Mouse (Mus musculus): ENCODE measurements around the gene Tmem110. TPM values are rescaled to one million over a fixed set of nuclear protein-coding genes. Genes with fewer than 3 reads are reported as not detected.

The Tmem110 gene
- total RNA-seq, 2 experiments from 2014 or later = 8.1 to 8.7 TPM

DNA sequence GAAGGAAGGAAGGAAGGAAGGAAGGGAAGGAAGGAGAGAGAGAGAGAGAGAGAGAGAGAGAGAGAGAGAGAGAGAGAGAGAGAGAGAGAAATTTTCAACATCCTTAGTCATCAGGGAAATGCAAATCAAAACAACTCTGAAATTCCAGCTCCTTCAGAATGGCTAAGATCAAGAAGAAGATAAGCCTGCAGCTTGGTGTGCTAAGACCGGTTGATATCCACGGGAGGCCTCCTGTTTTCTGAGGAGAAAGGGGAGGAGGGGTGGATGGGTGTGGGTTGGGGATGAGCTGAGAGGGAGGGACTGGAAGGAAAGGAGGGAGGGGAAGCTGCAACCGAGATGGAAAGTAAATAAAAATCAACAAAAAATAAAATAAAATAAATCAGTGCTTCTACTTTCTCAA is 59.9 kb downstream of the Tmem110 start:
- DNase-seq (ENCODE audit: low spot score) = no peak
- intact Hi-C loops (cut with DNase I) = no loop called here

DNA sequence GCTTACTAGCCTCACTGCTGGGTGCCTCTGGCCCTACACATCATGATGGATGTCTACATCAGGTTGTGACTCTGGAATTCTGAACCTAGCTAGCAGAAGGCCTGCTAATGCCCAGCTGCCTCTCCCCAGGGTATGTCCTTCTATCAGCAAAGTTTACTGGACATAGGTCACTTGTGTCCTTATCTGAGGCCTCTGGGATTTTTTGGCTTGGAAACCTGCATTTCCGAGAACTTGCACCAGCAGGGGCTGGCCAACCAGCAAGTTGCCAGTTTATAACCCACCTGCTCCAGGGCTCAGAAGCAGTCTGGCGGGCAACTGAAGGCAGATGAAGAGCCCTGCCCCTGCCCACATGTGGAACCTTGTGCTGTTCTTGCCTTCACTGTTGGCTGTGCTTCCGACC is 60.8 kb downstream of the Tmem110 start, which contains the start of gene Itih4:
TSS of gene Itih4 (plus strand) at position 273 of the 400 bp plus-strand sequence.
- DNase-seq (ENCODE audit: low spot score) = no peak
- intact Hi-C loops (cut with DNase I) = no loop called here

DNA sequence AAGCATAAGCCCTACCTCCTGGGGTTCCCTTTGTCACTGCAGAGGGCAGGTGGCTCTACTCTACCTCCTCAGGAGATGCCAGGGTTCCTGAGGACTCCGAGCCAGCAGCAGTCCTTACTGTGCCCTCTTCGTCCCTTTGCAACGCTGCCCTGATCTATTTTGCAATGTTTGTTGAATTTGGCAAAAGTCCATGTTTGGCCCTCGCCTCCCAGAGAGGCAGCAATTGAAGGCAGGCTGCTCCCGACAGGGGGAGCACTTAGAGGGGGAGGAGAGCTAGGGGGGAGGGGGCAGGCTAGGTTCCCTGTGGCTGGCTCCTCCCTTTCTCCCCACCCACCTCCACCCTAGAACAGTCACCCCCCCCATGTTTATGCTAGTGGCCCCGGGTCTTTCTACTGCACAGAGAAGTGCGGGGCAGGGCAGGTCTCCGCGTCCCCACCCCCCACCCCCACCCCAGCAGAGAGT is 62.9 kb downstream of the Tmem110 start:
- intact Hi-C loops (cut with DNase I) = no loop called here
- DNase-seq (ENCODE audit: low spot score) = peak; percentile 55

DNA sequence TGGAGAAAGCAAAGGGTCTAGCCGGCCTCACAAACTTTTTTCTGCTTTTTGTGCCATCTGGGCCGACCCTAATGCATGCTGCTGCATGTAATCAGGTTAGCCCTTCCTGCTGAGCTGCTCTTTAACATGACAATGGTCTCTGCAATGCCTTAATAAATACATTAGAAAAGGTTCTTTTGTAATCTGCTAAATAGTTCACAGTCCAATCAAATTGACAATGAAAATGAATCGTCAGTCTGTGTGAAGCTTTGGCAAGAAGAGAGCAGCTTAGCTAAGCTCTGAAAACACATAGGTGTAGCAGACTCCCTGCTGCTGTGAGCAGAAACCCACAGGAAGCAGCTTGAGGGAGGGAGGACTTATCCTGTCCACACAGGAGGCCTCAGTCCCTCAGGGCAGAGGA is 74.6 kb downstream of the Tmem110 start:
- intact Hi-C loops (cut with DNase I) = no loop called here
- no peak for DNase-seq (ENCODE audit: low spot score)

DNA sequence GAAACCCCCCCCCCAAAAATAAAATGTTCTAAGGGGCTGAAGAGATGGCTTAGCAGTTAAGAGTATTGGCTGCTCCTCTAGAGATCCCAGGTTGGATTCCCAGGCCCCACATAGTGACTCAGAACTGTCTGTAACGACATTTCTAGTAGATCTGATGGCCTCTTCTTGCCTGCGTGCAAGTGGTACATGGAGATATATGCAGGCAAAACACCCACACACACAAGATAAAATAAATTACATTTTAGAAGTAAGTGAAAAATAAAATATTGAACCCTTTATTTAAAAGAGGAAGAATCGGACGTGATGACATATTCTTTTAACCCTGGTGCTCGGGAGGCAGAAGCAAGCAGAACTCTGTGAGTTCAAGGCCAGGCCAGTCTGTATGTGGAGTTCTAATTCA is 77.2 kb downstream of the Tmem110 start:
- DNase-seq (ENCODE audit: low spot score) = no peak
- intact Hi-C loops (cut with DNase I) = no loop called here

DNA sequence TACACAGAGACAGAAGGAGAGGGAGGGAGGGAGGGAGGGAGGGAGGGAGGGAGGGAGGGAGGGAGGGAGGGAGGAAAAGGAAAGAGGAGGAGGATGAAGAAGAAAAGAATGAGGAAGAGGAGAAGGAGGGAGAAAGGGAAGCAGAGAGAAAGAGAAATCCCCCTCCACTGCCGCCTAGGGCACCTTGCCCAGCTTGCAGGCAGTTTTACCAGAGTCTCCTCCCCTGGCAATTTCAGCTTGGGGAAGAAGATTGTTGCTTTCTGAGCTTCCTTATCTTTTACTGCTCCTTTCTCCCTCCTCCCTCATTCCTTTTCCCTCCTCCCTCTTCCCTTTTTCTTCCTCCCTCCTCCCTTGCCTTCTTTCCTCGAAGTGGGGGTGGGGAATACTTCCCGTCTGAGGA is 77.6 kb downstream of the Tmem110 start:
- intact Hi-C loops (cut with DNase I) = no loop called here
- no peak for DNase-seq (ENCODE audit: low spot score)

DNA sequence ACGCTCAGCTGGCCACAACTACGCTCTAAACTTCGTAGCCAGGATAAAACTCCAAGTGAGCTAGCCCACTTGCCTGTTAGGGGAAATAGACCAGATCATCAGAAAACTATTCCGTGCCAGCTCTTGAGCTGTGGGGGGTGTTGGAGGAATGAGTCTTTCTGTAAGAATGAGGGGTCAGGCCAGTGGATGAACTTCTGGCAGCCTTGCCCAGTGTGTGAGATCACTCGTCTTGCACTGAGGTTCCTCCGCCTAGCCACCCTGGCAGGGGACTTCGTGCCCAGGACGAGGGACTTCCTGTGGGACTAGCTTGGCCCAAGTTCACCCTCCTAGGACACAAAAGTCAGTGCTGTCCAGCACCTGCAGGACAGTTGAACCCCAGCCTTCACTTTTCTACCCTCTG is 78.9 kb downstream of the Tmem110 start:
- intact Hi-C loops (cut with DNase I) = no loop called here
- no peak for DNase-seq (ENCODE audit: low spot score)

DNA sequence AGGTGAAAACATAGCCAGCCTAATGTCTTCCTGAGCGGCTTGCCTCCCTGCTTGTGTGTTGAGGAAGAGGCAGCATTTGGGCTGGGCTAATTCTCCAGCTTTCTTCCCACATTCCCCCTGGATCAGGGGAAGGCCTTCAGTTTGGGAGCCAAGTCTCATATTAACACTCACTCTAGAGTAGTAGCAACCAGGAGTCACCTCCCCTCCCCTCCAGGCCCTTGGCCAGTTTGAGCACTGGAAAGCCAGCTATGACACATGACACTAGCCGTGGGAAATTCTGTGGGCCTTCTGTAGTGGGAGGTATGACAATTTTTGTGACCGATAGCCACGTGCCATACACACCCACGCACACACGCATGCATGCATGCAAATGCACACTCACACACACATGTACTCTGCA is 80.6 kb downstream of the Tmem110 start:
- DNase-seq (ENCODE audit: low spot score) = no peak
- intact Hi-C loops (cut with DNase I) = no loop called here

DNA sequence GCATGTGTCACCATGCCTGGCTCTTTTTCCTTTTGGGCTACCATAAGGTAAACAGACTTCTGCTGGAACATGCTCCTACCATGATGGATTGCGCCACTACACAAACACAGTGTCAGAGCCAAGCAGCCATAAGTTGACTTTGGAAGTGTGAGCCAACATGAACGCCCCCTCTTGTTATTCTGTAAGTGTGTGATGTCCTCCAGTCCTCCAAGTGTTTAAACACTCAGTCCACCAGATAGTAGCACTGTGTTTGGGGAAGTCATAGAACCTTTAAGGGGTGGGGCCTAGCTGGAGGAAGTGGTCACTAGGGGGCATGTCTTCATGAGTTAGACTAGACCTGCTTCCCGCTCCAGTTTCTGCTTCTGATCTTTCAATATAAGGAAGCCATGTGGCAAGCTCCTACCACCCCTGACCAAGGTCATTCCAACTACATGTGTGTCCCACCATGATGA is 82.5 kb downstream of the Tmem110 start:
- intact Hi-C loops (cut with DNase I) = no loop called here
- DNase-seq (ENCODE audit: low spot score) = no peak

DNA sequence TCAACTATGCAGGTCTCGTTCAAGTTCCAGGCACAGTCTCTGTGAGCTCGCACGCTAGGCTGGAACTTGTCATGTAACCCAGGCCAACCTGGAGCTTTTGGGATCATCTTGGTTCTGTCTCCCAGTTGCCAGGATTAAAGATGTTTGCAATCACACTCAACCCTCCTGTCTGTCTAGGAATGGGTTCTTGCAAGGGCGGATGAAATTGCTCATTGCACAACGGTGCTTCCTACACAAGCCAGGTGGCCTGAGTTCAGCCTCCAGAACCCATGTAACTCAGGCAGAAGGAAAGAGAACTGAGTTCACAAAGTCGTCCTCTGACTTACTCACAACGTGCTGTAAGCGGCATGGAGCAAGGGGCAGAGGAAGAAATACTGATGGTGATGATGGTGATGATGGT is 85.8 kb downstream of the Tmem110 start:
- no peak for DNase-seq (ENCODE audit: low spot score)
- intact Hi-C loops (cut with DNase I) = no loop called here

DNA sequence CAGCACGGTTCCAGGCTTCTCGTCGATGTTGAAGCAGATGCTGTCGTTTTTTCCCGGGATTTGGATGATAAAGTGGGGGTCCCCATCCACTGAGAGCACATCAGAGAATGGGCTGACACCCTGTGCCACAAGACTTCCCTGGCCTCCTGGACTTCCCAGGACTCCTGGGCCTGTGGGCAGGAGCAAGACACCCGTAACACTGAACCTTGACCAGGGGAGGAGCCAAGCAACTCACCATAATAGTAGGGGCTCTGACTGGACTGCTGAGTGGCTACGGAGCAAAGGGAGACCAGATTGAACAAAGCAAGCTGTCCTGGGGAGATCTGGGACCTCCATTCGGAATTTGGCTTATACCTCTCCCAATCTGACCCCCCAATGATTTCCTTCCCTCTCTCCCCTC is 87.3 kb downstream of the Tmem110 start:
- intact Hi-C loops (cut with DNase I) = no loop called here
- DNase-seq (ENCODE audit: low spot score) = no peak

DNA sequence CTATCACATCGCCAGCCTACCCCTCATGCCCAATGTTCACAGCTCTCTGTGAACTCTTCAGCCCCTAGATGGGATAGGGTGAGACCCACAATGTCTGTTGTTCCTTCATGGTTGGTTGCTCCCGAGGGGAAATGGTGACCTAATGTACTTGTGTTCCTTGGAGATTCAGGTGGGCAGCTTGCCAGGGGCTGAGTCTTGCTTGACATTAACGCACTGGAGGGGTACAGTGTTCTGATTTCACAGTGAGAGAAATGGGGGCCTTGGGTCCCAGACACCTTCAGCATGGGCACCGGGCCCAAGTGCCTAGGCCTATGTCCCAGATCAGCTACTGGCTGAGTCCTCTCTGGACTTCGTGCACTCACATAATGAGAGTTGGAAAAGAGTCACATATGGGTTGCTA is 88.0 kb downstream of the Tmem110 start:
- intact Hi-C loops (cut with DNase I) = no loop called here
- DNase-seq (ENCODE audit: low spot score) = no peak

DNA sequence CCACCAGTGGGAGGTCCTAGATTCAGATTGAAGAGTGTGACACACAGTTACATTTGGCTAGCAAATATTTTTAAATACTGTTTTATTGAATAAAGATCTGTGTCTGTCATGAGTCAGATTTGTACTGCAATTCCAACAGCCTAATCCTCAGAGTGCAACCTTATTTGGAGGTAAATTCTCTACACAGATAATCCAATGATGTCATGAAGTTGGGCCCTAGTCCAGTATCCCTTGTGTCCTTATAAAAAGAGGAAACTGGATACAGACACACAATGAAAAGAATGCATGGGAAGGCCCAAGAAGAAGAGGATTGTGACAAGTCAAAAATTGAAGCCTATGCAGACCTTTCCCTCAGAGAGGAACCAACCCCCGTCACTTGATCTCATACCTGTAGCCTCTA is 91.1 kb downstream of the Tmem110 start:
- intact Hi-C loops (cut with DNase I) = no loop called here
- DNase-seq (ENCODE audit: low spot score) = no peak

DNA sequence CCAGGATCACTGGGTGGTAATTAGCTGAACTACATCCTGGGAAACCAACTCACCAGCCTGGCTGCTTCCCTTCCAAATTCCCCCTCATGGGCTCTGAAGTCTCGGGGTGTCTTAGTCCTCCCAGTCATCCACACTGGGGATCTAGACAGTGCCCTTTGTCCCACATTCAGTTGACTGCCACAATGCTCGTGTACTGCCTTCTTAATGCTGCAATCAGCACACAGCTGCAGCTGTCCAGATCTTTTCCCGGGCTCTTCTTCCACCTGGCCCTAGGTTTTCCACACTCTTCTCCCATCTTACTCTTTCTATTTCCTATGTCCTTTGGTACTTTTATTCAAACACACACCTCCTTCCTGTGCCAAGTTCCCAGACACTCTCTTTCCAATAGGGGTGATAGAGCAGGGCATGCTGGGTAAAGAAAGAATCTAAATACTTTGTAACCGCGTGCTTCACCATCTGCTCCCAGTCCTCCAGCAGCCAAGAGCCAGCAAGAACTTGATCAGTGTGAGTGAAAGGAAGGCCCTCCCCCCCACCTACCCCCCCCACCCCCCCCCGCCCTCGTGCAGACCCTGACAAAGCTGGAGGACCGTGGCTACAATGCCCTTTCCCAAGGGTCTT is 96.8 kb downstream of the Tmem110 start:
- intact Hi-C loops (cut with DNase I) = no loop called here
- no peak for DNase-seq (ENCODE audit: low spot score)

DNA sequence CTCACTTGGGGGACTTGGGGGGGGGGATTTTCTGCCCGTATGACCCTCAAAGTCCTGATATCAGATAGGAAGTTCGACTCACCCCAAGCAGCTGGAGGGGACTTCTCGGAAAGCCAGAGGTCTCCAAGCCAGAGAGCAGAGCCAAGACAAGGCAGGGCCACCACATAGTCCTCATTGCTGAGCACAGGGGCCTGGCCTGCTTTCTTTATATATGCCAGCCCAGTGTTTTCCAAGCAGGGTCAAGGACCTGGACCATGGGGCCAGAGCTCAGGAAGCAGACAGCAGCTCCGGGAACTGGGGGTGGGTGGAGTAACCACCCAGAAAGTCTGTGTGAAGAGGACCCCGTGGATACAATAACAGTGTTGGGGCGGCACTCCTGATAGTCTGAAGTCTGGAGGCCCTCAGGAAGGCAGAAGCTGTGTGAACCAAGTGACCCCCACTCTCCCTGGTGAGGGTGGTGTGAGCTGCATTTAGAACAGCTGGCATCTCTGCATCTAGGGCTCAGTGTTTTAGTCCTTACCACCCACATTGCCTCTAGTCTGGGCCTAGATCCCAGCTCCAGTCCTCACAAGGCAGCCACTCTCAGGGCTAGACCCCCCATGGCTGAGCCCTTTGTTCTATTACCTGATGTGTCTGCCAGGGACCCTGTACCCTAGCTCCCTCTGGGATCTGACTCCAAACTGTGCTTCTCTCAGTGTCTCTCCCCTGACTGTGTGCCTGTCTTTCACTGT is 98.2 kb downstream of the Tmem110 start, which contains the start of gene Itih3:
TSS of gene Itih3 (minus strand) at position 386 of the 731 bp plus-strand sequence.
- intact Hi-C loops (cut with DNase I) = no loop called here
- DNase-seq (ENCODE audit: low spot score) = no peak

DNA sequence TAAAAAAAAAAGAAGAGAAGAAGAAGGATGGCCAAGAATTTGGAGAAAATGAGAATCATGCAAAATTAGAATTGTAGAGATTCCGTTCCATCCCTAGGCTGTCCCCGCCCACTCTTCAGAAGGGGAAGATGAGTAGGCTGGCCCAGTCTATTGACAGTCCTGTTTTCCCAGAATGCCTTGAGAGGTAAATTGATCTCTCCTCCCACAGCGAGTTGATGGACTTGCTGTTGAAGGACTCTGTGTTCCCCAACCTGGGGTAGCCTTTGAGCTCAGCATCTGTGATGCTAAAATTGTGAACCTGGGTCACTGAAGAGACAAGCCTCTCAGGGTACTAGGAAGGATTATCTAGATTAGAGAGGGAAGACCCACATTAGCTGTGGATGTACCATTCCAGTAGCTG is 100.1 kb downstream of the Tmem110 start:
- DNase-seq (ENCODE audit: low spot score) = no peak
- intact Hi-C loops (cut with DNase I) = no loop called here

Other genes with a start within 250 kb of the Tmem110 start
- gene Prkcd, start 199.4 kb upstream of the Tmem110 start, total RNA-seq (2021) = 10 to 100 TPM; 11.4 to 13.4 TPM
- 1 to 10 TPM; 6.8 to 7.9 TPM for gene Rft1, start 171.2 kb upstream of the Tmem110 start, total RNA-seq (2021)
- gene Sfmbt1, start 110.7 kb upstream of the Tmem110 start, total RNA-seq (2021) = 10 to 100 TPM; 11.7 to 13.0 TPM
- gene Mustn1, start 53.6 kb downstream of the Tmem110 start, total RNA-seq (2021) = 10 to 100 TPM; 11.1 to 16.9 TPM
- gene Itih4, start 60.9 kb downstream of the Tmem110 start, total RNA-seq (2021) = 1 to 10 TPM; 4.8 to 6.9 TPM
- under 1 TPM; 0.39 to 0.64 TPM for gene Itih3, start 98.2 kb downstream of the Tmem110 start, total RNA-seq (2021)
- not detected for gene Itih1, start 117.7 kb downstream of the Tmem110 start, total RNA-seq (2021)
- gene Nek4, start 125.8 kb downstream of the Tmem110 start, total RNA-seq (2021) = 1 to 10 TPM; 4.0 to 5.3 TPM
- gene Glt8d1, start 175.8 kb downstream of the Tmem110 start, total RNA-seq (2021) = 10 to 100 TPM; 18.5 to 22.1 TPM
- gene Spcs1, start 176.1 kb downstream of the Tmem110 start, total RNA-seq (2021) = 100 to 1,000 TPM; 138 to 145 TPM
- 10 to 100 TPM; 54.0 to 58.2 TPM for gene Pbrm1, start 193.5 kb downstream of the Tmem110 start, total RNA-seq (2021)
- 10 to 100 TPM; 19.5 to 20.5 TPM for gene Gnl3, start 193.6 kb downstream of the Tmem110 start, total RNA-seq (2021)